Mouse (Mus musculus): Measurements from ENCODE around the gene Zfp949.
A peak's percentile ranks its signal among the peaks of the same experiment; 100 is the strongest.

The Zfp949 gene

GRCm38 (mm10) chr9:88547851-88548613 lies at the start of gene Zfp949:
Gene Zfp949, plus strand, starts transcription at chr9:88548020.
- DNase-seq (ENCODE audit: low spot score in 2 of 2) = peak; percentile 56 to 67

- no peak for DNase-seq (ENCODE audit: low spot score in 2 of 2)
These were observed 47.7 kb upstream of the Zfp949 start for GRCm38 (mm10) chr9:88500112-88500511.

GRCm38 (mm10) chr9:88501846-88502245 lies 46.0 kb upstream of the Zfp949 start:
- no peak for DNase-seq (ENCODE audit: low spot score in 2 of 2)

GRCm38 (mm10) chr9:88515546-88515945 lies 32.3 kb upstream of the Zfp949 start:
- DNase-seq (ENCODE audit: low spot score in 2 of 2) = no peak

GRCm38 (mm10) chr9:88516361-88516995 lies 31.3 kb upstream of the Zfp949 start:
- DNase-seq (ENCODE audit: low spot score in 2 of 2) = no peak

- no peak for DNase-seq (ENCODE audit: low spot score in 2 of 2)
These were observed 28.3 kb upstream of the Zfp949 start for GRCm38 (mm10) chr9:88519390-88520121.

- no peak for DNase-seq (ENCODE audit: low spot score in 2 of 2)
These were observed 27.5 kb upstream of the Zfp949 start for GRCm38 (mm10) chr9:88520122-88520848.

GRCm38 (mm10) chr9:88520849-88521483 lies 26.9 kb upstream of the Zfp949 start:
- DNase-seq (ENCODE audit: low spot score in 2 of 2) = no peak

GRCm38 (mm10) chr9:88521961-88522568 lies 25.8 kb upstream of the Zfp949 start:
- no peak for DNase-seq (ENCODE audit: low spot score in 2 of 2)

GRCm38 (mm10) chr9:88522569-88523334 lies 25.1 kb upstream of the Zfp949 start:
- peak; percentile 93 to 95 for DNase-seq (ENCODE audit: low spot score in 2 of 2)

- DNase-seq (ENCODE audit: low spot score in 2 of 2) = no peak
These were observed 24.5 kb upstream of the Zfp949 start for GRCm38 (mm10) chr9:88523335-88523668.

GRCm38 (mm10) chr9:88524367-88524766 lies 23.5 kb upstream of the Zfp949 start:
- DNase-seq (ENCODE audit: low spot score in 2 of 2) = no peak

GRCm38 (mm10) chr9:88524796-88525195 lies 23.0 kb upstream of the Zfp949 start:
- DNase-seq (ENCODE audit: low spot score in 2 of 2) = no peak

GRCm38 (mm10) chr9:88525341-88525740 lies 22.5 kb upstream of the Zfp949 start:
- DNase-seq (ENCODE audit: low spot score in 2 of 2) = no peak

GRCm38 (mm10) chr9:88527956-88528355 lies 19.9 kb upstream of the Zfp949 start:
- DNase-seq (ENCODE audit: low spot score in 2 of 2) = no peak

GRCm38 (mm10) chr9:88528736-88529135 lies 19.1 kb upstream of the Zfp949 start:
- no peak for DNase-seq (ENCODE audit: low spot score in 2 of 2)

GRCm38 (mm10) chr9:88529571-88529970 lies 18.2 kb upstream of the Zfp949 start:
- no peak for DNase-seq (ENCODE audit: low spot score in 2 of 2)

- no peak for DNase-seq (ENCODE audit: low spot score in 2 of 2)
These were observed 17.7 kb upstream of the Zfp949 start for GRCm38 (mm10) chr9:88529979-88530580.

- DNase-seq (ENCODE audit: low spot score in 2 of 2) = no peak
These were observed 13.7 kb upstream of the Zfp949 start for GRCm38 (mm10) chr9:88534093-88534492.

Data from frontal cortex, postnatal 14 days (tissue).